Mouse (Mus musculus): ENCODE results near the gene Awat2.
"Not testable (repeated sequence)": the region's sequence is repeated elsewhere in the genome, so short reads cannot be mapped to it uniquely, and the experiment has no call there.

The Awat2 gene

GRCm38 (mm10) chrX:100442617-100443016 is at the start of gene Awat2:
TSS of gene Awat2 (minus strand) at chrX:100442717.
- DNase-seq (ENCODE audit: low spot score in 2 of 2): not testable (repeated sequence)

- peak; percentile 17 to 26 for DNase-seq (ENCODE audit: low spot score in 2 of 2)
These were observed 37.8 kb upstream of the Awat2 start for GRCm38 (mm10) chrX:100480317-100480716.

GRCm38 (mm10) chrX:100475569-100476223 is 33.2 kb upstream of the Awat2 start:
- DNase-seq (ENCODE audit: low spot score in 2 of 2): no peak

GRCm38 (mm10) chrX:100471491-100471890 is 29.0 kb upstream of the Awat2 start:
- DNase-seq (ENCODE audit: low spot score in 2 of 2): no peak

GRCm38 (mm10) chrX:100470126-100470525 is 27.6 kb upstream of the Awat2 start:
- DNase-seq (ENCODE audit: low spot score in 2 of 2): no peak

DNA sequence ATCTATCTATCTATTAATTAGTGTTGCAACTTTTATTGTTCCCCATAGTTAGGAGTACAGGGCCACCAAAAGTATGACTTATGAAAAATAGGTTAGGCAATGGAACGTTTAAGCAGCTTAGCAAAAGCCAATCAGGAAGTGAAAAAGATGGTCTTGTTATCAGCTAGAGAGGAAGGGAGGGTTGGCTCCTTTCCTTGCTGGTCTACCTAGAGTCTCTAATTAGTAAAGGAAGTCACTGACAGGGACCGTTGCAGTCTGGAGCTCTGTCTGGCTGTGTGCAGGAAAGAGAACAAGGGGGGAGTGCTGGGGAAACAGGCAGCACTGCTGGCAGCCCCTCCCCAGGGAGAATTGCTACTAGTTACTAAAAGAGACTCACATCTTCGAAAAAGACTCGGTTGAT is 25.5 kb upstream of the Awat2 start:
- DNase-seq (ENCODE audit: low spot score in 2 of 2): no peak

- no peak for DNase-seq (ENCODE audit: low spot score in 2 of 2)
These were observed 1.0 kb upstream of the Awat2 start for GRCm38 (mm10) chrX:100443532-100443931.

- no peak for DNase-seq (ENCODE audit: low spot score in 2 of 2)
These were observed 10.2 kb downstream of the Awat2 start for GRCm38 (mm10) chrX:100432311-100432710.

GRCm38 (mm10) chrX:100428693-100429092 is 13.8 kb downstream of the Awat2 start, which contains the start of gene Otud6a:
TSS of gene Otud6a (plus strand) at chrX:100429013.
- no peak for DNase-seq (ENCODE audit: low spot score in 2 of 2)

- no peak for DNase-seq (ENCODE audit: low spot score in 2 of 2)
These were observed 33.3 kb downstream of the Awat2 start for GRCm38 (mm10) chrX:100409245-100409644.

DNA sequence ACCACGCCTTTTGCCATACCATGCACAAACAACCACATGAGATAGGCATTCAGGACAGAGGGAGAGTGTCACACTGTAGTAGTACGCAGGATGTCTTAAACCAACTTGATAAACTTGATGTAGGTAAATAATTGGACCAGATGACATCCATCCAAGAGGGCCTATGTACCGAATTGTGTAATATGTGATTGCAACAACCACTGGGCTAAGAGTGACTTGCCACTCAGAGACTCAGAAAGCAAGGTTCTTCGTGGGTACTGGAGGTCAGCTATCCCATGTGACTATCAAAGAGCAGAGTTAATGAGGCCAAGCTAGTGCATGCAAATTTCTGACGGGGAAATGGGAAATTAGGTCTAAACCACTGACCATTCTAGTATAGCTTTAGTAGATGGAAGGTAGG is 40.9 kb downstream of the Awat2 start:
- DNase-seq (ENCODE audit: low spot score in 2 of 2): no peak

DNA sequence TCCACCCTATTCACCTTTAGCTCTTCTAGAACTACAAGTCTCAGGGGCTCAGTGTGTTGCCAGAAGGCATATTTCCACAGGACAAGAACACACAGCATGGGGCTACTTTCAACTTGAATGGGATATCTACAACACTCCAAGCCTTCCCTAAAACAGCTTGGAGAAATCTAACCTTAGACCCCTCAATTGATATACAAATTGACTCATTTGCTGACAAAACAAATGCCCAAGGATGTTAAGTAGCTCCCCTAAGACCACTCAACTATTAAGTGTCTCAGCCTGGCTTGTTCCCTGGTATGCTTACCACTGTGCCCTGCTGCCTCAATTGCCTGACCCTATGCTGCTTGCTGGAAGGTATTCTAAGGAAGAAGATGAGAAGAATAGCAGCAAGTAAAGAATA is 41.6 kb downstream of the Awat2 start:
- no peak for DNase-seq (ENCODE audit: low spot score in 2 of 2)

GRCm38 (mm10) chrX:100395026-100395425 is 47.5 kb downstream of the Awat2 start:
- DNase-seq (ENCODE audit: low spot score in 2 of 2): no peak

GRCm38 (mm10) chrX:100394223-100394861 is 48.2 kb downstream of the Awat2 start:
- no peak for DNase-seq (ENCODE audit: low spot score in 2 of 2)

GRCm38 (mm10) chrX:100392304-100392703 is 50.2 kb downstream of the Awat2 start:
- DNase-seq (ENCODE audit: low spot score in 2 of 2): no peak

DNA sequence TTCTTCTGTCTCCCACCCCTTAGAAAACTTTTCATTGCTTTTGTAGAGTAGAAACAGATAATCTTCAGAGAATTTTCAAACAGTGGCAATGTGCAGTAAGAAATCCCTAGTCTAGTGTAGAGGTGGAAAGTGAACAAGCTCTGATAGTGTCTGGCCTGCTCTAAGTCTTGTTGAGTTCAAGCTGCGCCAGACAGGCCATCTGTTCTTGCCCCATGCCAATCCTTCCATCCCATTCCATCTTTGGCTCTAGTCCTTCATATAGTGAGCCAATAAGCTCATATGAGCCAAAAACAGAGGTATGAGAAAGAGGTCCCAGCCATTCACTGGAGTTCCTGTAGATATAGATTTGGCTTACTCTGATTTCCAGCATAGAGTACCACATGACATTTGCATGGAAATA is 52.6 kb downstream of the Awat2 start:
- DNase-seq (ENCODE audit: low spot score in 2 of 2): no peak

- DNase-seq (ENCODE audit: low spot score in 2 of 2): no peak
These were observed 85.5 kb downstream of the Awat2 start for GRCm38 (mm10) chrX:100356974-100357373.

Data from spleen, postnatal 14 days (tissue).